Mouse (Mus musculus) lung, adult 2 months (tissue): Measurements from ENCODE around the gene Prickle4. TPM values are rescaled to one million over a fixed set of nuclear protein-coding genes. Genes with fewer than 3 reads are reported as not detected.
A peak's percentile ranks its signal among the peaks of the same experiment; 100 is the strongest.
"Not testable (repeated sequence)": the region's sequence is repeated elsewhere in the genome, so short reads cannot be mapped to it uniquely, and the experiment has no call there.

ENCODE experiments used
- DNase-seq: peaks from one replicate; pipeline ENCODE4 v3.0.0; 2022
- H3K4me1 ChIP-seq: fragments of 200-500 bp; 2 replicates; pipeline ENCODE4 v1.6.1; 2011; ENCODE audit warnings: low read length; ENCODE audit not compliant: control insufficient read depth, insufficient read depth
- H3K4me3 ChIP-seq: fragments of 200-500 bp; replicated peaks from 2 replicates; pipeline ENCODE3; 2011; ENCODE audit warnings: low read depth, mild to moderate bottlenecking, control low read depth, low read length; ENCODE audit errors: extremely low read depth
- CTCF ChIP-seq: fragments of 200-500 bp; IDR thresholded peaks from 2 replicates; pipeline ENCODE4 v1.5.1; 2011; ENCODE audit warnings: mild to moderate bottlenecking, low read length, control low read depth; ENCODE audit not compliant: insufficient read depth
- POLR2A ChIP-seq: fragments of 200-500 bp; IDR thresholded peaks from 2 replicates; pipeline ENCODE4 v1.6.1; 2011; ENCODE audit warnings: low read depth, mild to moderate bottlenecking, control low read depth, low read length, borderline replicate concordance; ENCODE audit errors: extremely low read depth
- WGBS: fragments of 180-500 bp; shearing (Covaris S2); methylation state at CpG from one replicate; pipeline ENCODE4 v1.1.7; 2018; 5-methylcytosine and 5-hydroxymethylcytosine counted together
- polyA plus RNA-seq: library from polyadenylated mRNA; depleted of rRNA; stranded (reverse); fragments of >200 nt; gene quantifications from 2 replicates; pipeline ENCODE4 v1.2.3, GENCODE M21; 2012; rRNA removed

The Prickle4 gene
- polyA plus RNA-seq, 1 experiment, result 3.3 TPM

DNA sequence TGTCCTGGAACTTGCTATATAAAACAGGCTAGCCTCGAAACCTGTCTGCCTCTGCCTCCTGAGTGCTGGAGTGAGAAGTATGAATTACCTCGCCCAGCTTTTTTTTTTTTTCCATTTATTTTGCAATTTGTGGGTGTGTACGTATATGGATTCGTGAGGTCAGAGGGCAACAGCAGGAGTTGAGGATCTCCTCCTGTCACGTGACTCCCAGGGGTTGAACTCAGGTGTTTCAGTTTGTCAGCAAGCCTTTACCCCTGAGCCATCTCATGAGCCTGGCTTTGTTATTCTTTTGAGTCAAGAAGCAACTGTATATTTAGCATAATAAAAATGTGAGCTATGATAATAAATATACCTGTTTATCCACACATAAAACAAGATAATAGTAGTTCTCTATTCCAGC, 38.8 kb downstream of the Prickle4 start:
- Histone ChIP-seq H3K4me3 (no peak overlapping the region), H3K4me1 (no peaks in the 10 kb centered on the region)
- DNase-seq, result no peak
- TF ChIP-seq CTCF (no peak), POLR2A (no peak)
- 58% methylated on average over 5 of the region's 5 CpGs for WGBS

DNA sequence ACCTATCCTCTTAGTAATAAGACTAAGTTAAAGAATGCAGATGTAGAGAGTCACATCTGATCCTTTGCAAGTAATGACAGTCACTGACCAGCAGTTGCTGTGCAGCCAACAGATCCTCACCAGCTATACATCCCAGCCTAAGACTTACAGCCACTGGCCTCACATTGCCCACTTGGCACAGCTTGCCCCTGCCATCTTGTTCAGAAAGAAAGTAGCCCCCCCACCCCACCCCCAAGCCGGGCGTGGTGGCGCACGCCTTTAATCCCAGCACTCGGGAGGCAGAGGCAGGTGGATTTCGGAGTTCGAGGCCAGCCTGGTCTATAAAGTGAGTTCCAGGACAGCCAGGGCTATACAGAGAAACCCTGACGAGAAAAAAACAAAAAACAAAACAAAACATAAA, 40.2 kb downstream of the Prickle4 start:
- H3K4me3 ChIP-seq, DNase-seq: not testable (repeated sequence)
- 95% methylated on average over 8 of the region's 8 CpGs for WGBS

DNA sequence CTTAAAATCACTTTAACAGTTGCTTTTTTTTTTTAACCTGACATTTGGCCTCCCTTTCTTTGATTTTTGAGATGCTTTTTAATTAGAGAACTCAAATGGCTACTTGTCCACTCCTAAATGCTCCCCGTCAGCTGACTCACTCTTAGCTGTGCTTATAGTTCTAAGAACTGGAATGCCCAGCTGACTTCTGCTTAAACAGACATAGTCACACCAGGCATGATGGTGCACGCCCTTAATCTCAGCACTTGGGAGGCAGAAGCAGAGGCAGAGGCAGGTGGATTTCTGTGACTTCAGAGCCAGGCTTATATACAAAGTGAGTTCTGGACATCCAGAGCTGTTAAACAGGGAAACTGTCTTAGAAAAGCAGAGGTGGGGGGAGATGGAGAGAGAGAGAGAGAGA, 42.6 kb downstream of the Prickle4 start:
- H3K4me3 ChIP-seq, result no peak overlapping the region
- no peaks in the 10 kb centered on the region for H3K4me1 ChIP-seq
- no peak for DNase-seq
- TF ChIP-seq CTCF, result no peak
- WGBS, result 77% methylated on average over 2 of the region's 2 CpGs

More for the DNA sequence above, 40.2 kb downstream of the Prickle4 start:
- H3K4me1 ChIP-seq, result not testable (repeated sequence)

DNA sequence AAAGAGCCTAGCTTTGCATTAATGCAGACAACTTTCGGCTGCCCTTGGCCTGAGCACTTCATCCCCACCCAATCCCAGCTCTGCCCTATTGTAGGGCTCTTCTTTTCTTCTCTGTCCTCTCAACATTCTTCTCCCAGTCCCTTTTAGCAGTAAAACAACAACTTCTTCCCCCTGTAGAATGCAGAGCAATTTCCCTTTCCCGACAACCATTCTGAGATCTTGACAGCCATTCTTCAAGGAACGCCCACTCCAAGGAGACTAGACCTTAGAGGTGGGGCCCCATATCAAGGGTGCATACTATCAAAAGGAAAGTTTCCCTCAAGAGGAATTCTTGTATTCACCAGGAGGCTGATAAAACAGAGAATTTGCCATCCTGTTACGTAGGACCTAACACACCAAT, 45.6 kb downstream of the Prickle4 start:
- Histone ChIP-seq H3K4me1 (no peaks in the 10 kb centered on the region), H3K4me3 (no peak overlapping the region)
- WGBS, result 65% methylated on average over 4 of the region's 4 CpGs
- no peak for DNase-seq
- TF ChIP-seq POLR2A, result no peak
- no peak for TF ChIP-seq CTCF

DNA sequence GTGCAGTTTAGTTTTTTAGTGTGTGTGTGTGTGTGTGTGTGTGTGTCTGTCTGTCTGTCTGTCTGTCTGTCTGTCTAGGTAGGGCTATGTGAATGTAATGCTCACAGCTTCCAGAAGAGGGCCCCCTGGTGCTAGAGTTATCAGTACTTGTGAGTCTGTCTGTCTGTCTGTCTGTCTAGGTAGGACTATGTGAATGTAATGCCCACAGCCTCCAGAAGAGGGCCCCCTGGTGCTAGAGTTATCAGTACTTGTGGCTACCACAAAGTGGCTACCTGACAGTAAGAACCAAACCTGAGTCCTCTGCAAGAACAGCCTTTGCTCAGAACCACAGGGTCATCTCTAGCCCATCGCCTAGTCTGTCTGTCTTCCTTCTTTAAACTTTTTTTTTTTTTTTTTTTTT, 47.9 kb downstream of the Prickle4 start:
- DNase-seq, result peak; percentile 68
- TF ChIP-seq CTCF (peak; percentile 36; the same call in 1 of the 2 replicates), POLR2A (no peak)
- 67% methylated on average over 1 of the region's 1 CpGs for WGBS
- no peak overlapping the region for H3K4me3 ChIP-seq
- no peaks in the 10 kb centered on the region for H3K4me1 ChIP-seq

DNA sequence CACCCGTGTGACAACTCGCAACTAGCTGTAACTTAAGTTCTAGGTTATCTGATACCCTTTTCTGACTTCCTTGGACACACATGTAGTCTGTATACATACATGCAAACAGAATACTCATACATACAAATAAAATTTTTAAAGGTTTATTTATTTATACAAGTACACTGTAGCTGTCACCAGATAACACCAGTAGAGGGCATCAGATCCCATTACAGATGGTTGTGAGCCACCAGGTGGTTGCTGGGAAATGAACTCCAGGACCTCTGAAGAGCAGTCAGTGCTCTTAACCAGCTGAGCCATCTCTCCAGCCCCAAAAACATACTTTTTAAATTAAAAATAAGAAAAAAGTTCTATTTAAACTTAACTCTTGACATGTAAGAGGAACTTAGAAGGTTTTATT, 51.5 kb downstream of the Prickle4 start:
- TF ChIP-seq POLR2A (no peak), CTCF (no peak)
- 83% methylated on average over 2 of the region's 2 CpGs for WGBS
- Histone ChIP-seq H3K4me1 (no peaks in the 10 kb centered on the region), H3K4me3 (no peak overlapping the region)
- DNase-seq, result no peak

Other genes with a start within 250 kb of the Prickle4 start
- gene Taf8, start 192.4 kb downstream of the Prickle4 start, polyA plus RNA-seq, result 25.7 and 32.2 TPM in 2 replicates
- gene Ccnd3, start 189.7 kb downstream of the Prickle4 start, polyA plus RNA-seq, result 202 and 229 TPM in 2 replicates
- gene Bysl, start 83.2 kb downstream of the Prickle4 start, polyA plus RNA-seq, result 7.4 and 9.8 TPM in 2 replicates
- gene Med20, start 83.2 kb downstream of the Prickle4 start, polyA plus RNA-seq, result 20.0 and 27.3 TPM in 2 replicates
- gene Gm20517, start 83.1 kb downstream of the Prickle4 start, polyA plus RNA-seq, result 0.45 and 0.52 TPM in 2 replicates
- 6.4 and 6.7 TPM in 2 replicates for gene Usp49, start 64.0 kb downstream of the Prickle4 start, polyA plus RNA-seq
- 94.7 and 101 TPM in 2 replicates for gene Tomm6, start 6.3 kb downstream of the Prickle4 start, polyA plus RNA-seq
- 15.2 and 17.2 TPM in 2 replicates for gene Frs3, start 5.7 kb downstream of the Prickle4 start, polyA plus RNA-seq
- 0.72 and 0.87 TPM in 2 replicates for gene Gm21981, start 281 bp downstream of the Prickle4 start, polyA plus RNA-seq
- 1.9 and 2.0 TPM in 2 replicates for gene Pgc, start 32.1 kb upstream of the Prickle4 start, polyA plus RNA-seq
- gene Tfeb, start 42.3 kb upstream of the Prickle4 start, polyA plus RNA-seq, result 43.4 and 51.1 TPM in 2 replicates
- gene Mdfi, start 140.0 kb upstream of the Prickle4 start, polyA plus RNA-seq, result 38.8 and 51.1 TPM in 2 replicates
- gene Foxp4, start 229.9 kb upstream of the Prickle4 start, polyA plus RNA-seq, result 100 and 117 TPM in 2 replicates